Mouse (Mus musculus) E14TG2a.4 (cell line): ENCODE results near the gene Plekhm3.

Experiments used
- CTCF ChIP-seq: conservative IDR thresholded peaks from 2 replicates; pipeline ENCODE4 v1.5.1; 2014; ENCODE audit warnings: low read length
- POU5F1 ChIP-seq: IDR thresholded peaks from 2 replicates; pipeline ENCODE4 v1.6.1; 2014; ENCODE audit warnings: low read length, borderline replicate concordance

- TF ChIP-seq CTCF (no peak), POU5F1 (no peak)
Measured at GRCm38 (mm10) chr1:64848081-64848480, 108.5 kb downstream of the Plekhm3 start.
